Mouse (Mus musculus) thymus, postnatal 0 days (tissue): Measurements from ENCODE around the gene Ush1g. TPM values are rescaled to one million over a fixed set of nuclear protein-coding genes. Genes with fewer than 3 reads are reported as not detected.

ENCODE experiments used
- DNase-seq: peaks from one replicate; pipeline ENCODE4 v3.0.0-alpha.2; 2015; ENCODE audit warnings: low spot score
- polyA plus RNA-seq: library from polyadenylated mRNA; unstranded; fragments of >200 nt; fragmentation: Nextera tagmentation; extraction: Ambion mirVana; gene quantifications from 2 replicates; pipeline ENCODE4 v1.2.1, GENCODE M21; 2015

The Ush1g gene
- polyA plus RNA-seq, 1 experiment from 2014 or later = not detected

DNA sequence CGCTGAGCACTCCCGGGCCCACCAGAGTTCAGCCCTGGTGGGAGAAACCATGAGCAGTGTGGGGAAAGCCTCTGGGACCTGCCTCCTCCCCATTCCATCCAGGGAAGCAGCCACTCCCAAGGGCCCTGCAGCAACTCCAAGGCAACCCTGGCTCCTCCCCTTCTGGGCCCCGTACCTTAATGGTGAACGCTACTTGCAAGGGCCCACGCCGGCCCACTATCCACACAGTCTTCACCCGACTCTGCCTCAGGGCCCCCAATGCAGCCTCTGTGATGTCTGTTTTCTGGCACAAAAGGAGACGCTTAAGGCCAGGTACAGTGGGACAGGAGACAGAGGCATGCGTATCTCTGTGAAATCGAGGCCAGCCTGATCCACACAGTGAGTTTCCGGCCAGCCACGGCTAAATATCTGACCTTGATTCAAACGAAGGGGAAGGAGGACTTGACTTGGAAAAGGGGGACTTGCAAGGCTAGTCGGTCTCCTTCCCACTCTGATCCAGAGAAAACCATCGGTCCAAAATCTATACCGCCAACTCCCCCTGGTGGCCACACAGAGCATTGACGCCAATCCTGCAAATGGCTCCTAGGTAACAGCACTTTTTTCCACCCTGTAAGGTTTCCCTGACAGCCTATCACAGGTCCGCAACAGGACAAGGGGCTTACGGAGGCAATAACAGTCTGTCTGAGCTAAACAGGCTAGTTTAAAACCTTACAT, 51.5 kb downstream of the Ush1g start:
- DNase-seq = peak; percentile 58

DNA sequence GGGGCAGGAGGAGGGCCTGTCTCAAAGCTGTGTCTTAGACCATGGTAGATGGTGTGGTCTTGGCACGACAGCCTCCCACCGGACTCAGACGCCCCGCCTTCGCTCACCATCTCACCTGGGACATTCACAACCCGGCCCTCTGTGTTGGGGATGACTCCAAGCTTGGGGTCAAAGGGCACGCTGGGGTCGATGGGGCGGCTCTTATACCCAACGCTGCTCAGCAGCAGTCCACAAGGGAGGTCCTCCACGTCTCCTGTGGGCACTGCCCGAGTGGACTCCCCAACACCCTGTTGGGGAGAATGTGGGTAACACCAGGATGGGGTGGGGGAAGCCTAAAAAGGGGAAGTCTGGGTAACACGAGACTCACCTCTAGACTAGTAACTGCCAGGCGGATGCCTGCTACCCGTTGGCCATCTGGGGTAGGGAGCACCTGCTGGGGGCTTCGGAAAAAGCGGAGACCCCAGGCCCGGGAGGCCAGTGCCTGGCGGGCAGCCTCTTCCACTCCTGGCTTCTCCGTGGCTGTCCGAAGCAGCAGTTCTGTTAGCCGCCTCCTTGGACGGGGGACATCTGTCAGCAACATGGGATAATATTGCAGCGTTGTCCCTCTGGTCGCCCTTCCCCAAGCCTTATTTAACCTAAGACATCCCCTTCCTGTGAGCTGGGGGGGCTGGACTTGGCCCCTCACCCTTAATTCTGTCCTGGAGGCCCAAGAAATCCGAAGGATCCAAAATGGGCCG, 52.3 kb downstream of the Ush1g start:
- DNase-seq = no peak

DNA sequence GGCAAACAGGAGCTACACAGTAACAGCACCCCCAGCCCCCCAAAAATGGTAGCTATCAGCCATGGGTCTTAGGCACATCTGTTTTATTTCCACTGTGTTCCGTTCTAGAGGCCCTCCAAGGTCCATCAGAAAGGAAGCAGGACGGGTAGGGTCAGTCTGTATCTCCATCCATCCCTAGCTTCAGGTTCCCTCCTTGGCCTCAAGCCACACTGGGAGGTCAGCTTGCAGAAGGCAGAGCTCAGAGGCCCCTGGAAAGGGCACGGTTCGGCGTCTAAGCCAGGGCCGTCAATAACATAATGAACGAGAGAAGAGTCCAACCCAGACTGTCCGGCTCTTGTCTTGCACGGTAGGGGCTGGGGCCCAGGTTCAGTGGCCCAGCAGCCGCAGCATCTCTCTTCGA, 53.9 kb downstream of the Ush1g start:
- DNase-seq = no peak

DNA sequence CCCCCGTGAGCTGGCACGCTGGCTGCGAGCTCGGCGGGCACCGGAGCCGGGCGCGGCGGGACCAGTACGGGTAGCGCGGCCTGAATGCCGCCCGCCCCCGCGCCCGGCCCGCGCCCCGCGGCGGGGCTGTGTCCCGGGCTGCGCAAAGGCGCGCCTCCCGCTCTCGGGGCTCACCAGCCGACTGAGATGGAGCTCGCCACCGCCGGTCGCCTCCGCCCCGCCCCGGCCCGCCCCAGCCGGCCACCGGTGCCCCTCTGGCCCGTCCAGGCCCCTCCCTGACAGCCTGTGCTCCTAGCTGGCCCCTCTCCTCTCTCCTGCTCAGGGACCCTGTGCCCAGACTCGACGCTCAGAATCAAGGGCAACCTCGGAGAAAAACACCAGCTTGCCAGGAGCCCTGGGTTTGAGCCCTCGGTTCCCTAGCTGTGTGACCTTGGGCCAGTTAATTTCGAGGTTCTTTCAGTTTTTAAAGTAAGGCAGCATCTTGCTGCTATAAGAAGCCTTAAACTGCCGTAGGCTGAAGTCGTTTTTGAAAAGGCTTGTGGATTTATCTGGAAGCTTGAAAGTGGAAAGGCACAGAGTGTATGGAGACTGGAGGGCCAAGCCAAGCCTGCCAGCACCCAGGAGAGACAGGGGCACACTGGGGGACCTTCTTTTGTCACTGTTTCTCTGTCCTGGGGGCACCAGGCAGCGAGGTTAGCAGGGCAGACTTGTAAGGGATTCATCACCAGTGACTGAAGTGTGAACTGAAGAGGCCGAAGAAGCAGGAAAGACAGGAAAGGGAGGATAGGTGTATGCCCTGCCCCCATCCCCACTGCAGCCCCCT, 54.6 kb downstream of the Ush1g start, which contains the start of gene Grin2c:
TSS of gene Grin2c (minus strand) at position 183 of the 823 bp plus-strand sequence.
- DNase-seq = no peak

DNA sequence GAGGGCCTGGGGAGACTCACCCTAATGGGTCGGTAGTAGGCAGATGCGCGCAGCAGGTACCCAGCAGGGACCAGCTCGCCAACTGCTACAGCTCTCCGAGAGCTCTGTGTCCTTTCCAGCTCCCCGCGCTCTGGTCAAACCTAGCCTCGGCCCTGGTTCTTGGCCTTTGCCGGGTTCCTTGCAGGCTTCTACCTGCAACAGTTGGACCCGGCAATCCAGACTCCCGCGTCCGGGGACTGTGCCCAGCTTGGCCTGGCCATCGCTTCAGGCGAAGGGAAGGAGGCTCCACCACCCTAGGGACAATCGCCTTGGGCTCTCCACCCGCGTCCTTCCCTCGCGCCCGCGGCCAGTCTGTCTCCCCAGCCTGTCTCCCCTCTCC, 55.5 kb downstream of the Ush1g start:
- DNase-seq = no peak

DNA sequence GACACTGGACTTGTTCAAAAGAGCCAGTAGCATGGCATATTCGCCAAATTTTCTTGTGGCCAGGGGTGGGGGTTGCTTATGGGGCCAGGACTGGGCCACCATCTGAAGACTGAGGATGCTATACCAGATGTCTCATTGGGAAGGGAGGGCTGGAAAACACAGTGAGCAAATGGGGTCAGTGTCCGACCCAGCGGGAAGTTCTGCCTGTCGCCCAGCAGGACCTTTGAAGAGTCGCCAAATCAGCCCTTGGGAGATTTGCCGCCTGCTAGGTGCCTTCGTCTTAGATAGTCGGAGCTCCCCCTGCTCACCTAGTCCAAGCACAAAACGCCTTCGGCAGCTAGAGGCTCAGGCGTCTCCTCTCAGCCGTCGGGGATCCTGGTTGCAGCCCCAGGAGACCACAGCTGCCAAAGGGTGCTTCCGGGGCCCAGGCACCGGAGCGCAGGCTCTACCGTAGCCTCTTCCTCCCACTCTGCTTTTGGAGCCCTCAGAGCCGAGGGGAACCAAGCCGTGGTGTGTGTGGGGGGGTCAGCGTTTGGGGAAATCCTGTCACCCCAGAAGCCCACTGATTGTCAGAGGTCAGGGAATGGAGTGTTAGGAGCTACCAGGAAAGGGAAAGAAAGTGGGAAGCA, 56.0 kb downstream of the Ush1g start:
- DNase-seq = peak; percentile 39

Other genes with a start within 250 kb of the Ush1g start
- 43.4 and 47.1 TPM in 2 replicates for gene Rab37, start 230.6 kb downstream of the Ush1g start, polyA plus RNA-seq
- gene Cd300lf, start 188.0 kb downstream of the Ush1g start, polyA plus RNA-seq = 0.76 and 2.0 TPM in 2 replicates
- gene Slc9a3r1, start 158.7 kb downstream of the Ush1g start, polyA plus RNA-seq = 255 and 279 TPM in 2 replicates
- gene Tmem104, start 134.6 kb downstream of the Ush1g start, polyA plus RNA-seq = 8.6 and 10.8 TPM in 2 replicates
- gene Nat9, start 134.2 kb downstream of the Ush1g start, polyA plus RNA-seq = 19.3 and 20.1 TPM in 2 replicates
- gene Grin2c, start 54.8 kb downstream of the Ush1g start, polyA plus RNA-seq = 0.60 and 0.83 TPM in 2 replicates
- 22.0 and 22.4 TPM in 2 replicates for gene Fdxr, start 45.0 kb downstream of the Ush1g start, polyA plus RNA-seq
- 0.37 and 0.39 TPM in 2 replicates for gene Fads6, start 24.4 kb downstream of the Ush1g start, polyA plus RNA-seq
- gene Otop2, start 14.9 kb downstream of the Ush1g start, polyA plus RNA-seq = not detected in 2 replicates
- gene Otop3, start 12.7 kb upstream of the Ush1g start, polyA plus RNA-seq = not detected in 2 replicates
- gene Hid1, start 45.7 kb upstream of the Ush1g start, polyA plus RNA-seq = 23.2 and 27.1 TPM in 2 replicates
- gene Cdr2l, start 59.9 kb upstream of the Ush1g start, polyA plus RNA-seq = 5.3 and 5.4 TPM in 2 replicates
- gene Mrpl58, start 81.7 kb upstream of the Ush1g start, polyA plus RNA-seq = 408 and 411 TPM in 2 replicates
- gene Atp5h, start 97.9 kb upstream of the Ush1g start, polyA plus RNA-seq = 1,461 and 1,502 TPM in 2 replicates
- gene Kctd2, start 98.1 kb upstream of the Ush1g start, polyA plus RNA-seq = 30.5 and 37.5 TPM in 2 replicates
- gene Trim80, start 118.5 kb upstream of the Ush1g start, polyA plus RNA-seq = 0.89 and 1.1 TPM in 2 replicates
- 206 and 207 TPM in 2 replicates for gene Slc16a5, start 140.4 kb upstream of the Ush1g start, polyA plus RNA-seq
- gene Armc7, start 153.6 kb upstream of the Ush1g start, polyA plus RNA-seq = 30.0 and 34.5 TPM in 2 replicates
- gene Nt5c, start 169.8 kb upstream of the Ush1g start, polyA plus RNA-seq = 210 and 221 TPM in 2 replicates
- 603 and 612 TPM in 2 replicates for gene Jpt1, start 192.3 kb upstream of the Ush1g start, polyA plus RNA-seq
- 1,265 and 1,278 TPM in 2 replicates for gene Sumo2, start 214.2 kb upstream of the Ush1g start, polyA plus RNA-seq
- 148 and 163 TPM in 2 replicates for gene Nup85, start 242.4 kb upstream of the Ush1g start, polyA plus RNA-seq